Mouse (Mus musculus) midbrain, embryonic 15.5 days (tissue): ENCODE measurements at regions not wholly inside any gene's neighbourhood (a gene's known extent, or its start where the extent isn't known, plus 50 kb on each side); places are given as distances from the start of the nearest gene placed in this dataset.

ENCODE experiments used
- ATAC-seq: fragments of 200-750 bp; cut with Nextera tagmentation; replicated peaks from 2 replicates; pipeline ENCODE4 v1.8.0; 2017; ENCODE audit warnings: moderate TSS enrichment
- H3K27ac ChIP-seq: fragments of 300-500 bp; sonication (generic); 2 replicates; pipeline ENCODE4 v1.5.1; 2015; ENCODE audit warnings: mild to moderate bottlenecking, inconsistent platforms
- H3K27me3 ChIP-seq: fragments of 300-500 bp; sonication (generic); replicated peaks from 2 replicates; pipeline ENCODE4 v1.6.1; 2015; ENCODE audit warnings: inconsistent platforms
- H3K36me3 ChIP-seq: fragments of 300-500 bp; sonication (generic); replicated peaks from 2 replicates; pipeline ENCODE4 v1.6.1; 2015; ENCODE audit warnings: inconsistent platforms
- H3K4me1 ChIP-seq: fragments of 300-500 bp; sonication (generic); 2 replicates; pipeline ENCODE4 v1.6.1; 2015; ENCODE audit warnings: inconsistent platforms
- H3K4me2 ChIP-seq: fragments of 300-500 bp; sonication (generic); 2 replicates; pipeline ENCODE4 v1.6.1; 2015; ENCODE audit warnings: inconsistent platforms, mild to moderate bottlenecking, moderate library complexity
- H3K4me3 ChIP-seq: fragments of 300-500 bp; sonication (generic); 2 replicates; pipeline ENCODE4 v1.5.1; 2015; ENCODE audit warnings: mild to moderate bottlenecking, inconsistent platforms
- H3K9ac ChIP-seq: fragments of 300-500 bp; sonication (generic); 2 replicates; pipeline ENCODE4 v1.6.1; 2015; ENCODE audit warnings: mild to moderate bottlenecking, inconsistent platforms
- H3K9me3 ChIP-seq: fragments of 300-500 bp; sonication (generic); 2 replicates; pipeline ENCODE4 v1.6.1; 2016; ENCODE audit warnings: inconsistent platforms
- WGBS: fragments of 180-500 bp; shearing (Covaris S2); methylation state at CpG from one replicate; pipeline ENCODE4 v1.1.7; 2015; ENCODE audit warnings: mixed read lengths; 5-methylcytosine and 5-hydroxymethylcytosine counted together

GRCm38 (mm10) chr8:44817532-44818157 lies 117.6 kb upstream of the Fat1 start:
- WGBS, result 75% methylated on average over 13 of the region's 13 CpGs
- ATAC-seq, result no peak
- H3K9ac ChIP-seq, result no peak overlapping the region
- H3K4me2 ChIP-seq, result no peak overlapping the region
- H3K27me3 ChIP-seq, result no peaks in the 10 kb centered on the region
- H3K27ac ChIP-seq, result no peak overlapping the region
- H3K4me3 ChIP-seq, result no peak overlapping the region
- no peaks in the 10 kb centered on the region for H3K36me3 ChIP-seq
- no peaks in the 10 kb centered on the region for H3K9me3 ChIP-seq
- no peaks in the 10 kb centered on the region for H3K4me1 ChIP-seq

- peaks cover 6% of the 10 kb centered on the region; the same call in 1 of the 2 replicates for H3K9me3 ChIP-seq
- WGBS, result 91% methylated on average over 3 of the region's 3 CpGs
- no peaks in the 10 kb centered on the region for H3K36me3 ChIP-seq
- ATAC-seq, result no peak
- H3K4me3 ChIP-seq, result no peak overlapping the region
- no peaks in the 10 kb centered on the region for H3K27me3 ChIP-seq
- no peak overlapping the region for H3K27ac ChIP-seq
- no peak overlapping the region for H3K4me2 ChIP-seq
- H3K9ac ChIP-seq, result no peak overlapping the region
- H3K4me1 ChIP-seq, result no peaks in the 10 kb centered on the region
These were observed 116.0 kb upstream of the Fat1 start for GRCm38 (mm10) chr8:44819270-44819669.

GRCm38 (mm10) chr8:44819691-44820090 lies 115.6 kb upstream of the Fat1 start:
- no peak for ATAC-seq
- Histone ChIP-seq H3K27ac (no peak overlapping the region), H3K4me3 (no peak overlapping the region), H3K27me3 (no peaks in the 10 kb centered on the region), H3K9me3 (peaks cover 6% of the 10 kb centered on the region; the same call in 1 of the 2 replicates), H3K9ac (no peak overlapping the region), H3K36me3 (no peaks in the 10 kb centered on the region), H3K4me2 (no peak overlapping the region), H3K4me1 (no peaks in the 10 kb centered on the region)
- WGBS, result 90% methylated on average over 7 of the region's 7 CpGs

GRCm38 (mm10) chr8:44825183-44825757 lies 110.0 kb upstream of the Fat1 start:
- H3K9ac ChIP-seq, result no peak overlapping the region
- H3K9me3 ChIP-seq, result peaks cover 6% of the 10 kb centered on the region; the same call in 1 of the 2 replicates
- H3K27me3 ChIP-seq, result no peaks in the 10 kb centered on the region
- WGBS, result 93% methylated on average over 6 of the region's 6 CpGs
- H3K4me2 ChIP-seq, result no peak overlapping the region
- no peak overlapping the region for H3K4me3 ChIP-seq
- no peaks in the 10 kb centered on the region for H3K36me3 ChIP-seq
- no peak for ATAC-seq
- H3K4me1 ChIP-seq, result peaks cover 9% of the 10 kb centered on the region
- H3K27ac ChIP-seq, result no peak overlapping the region

- peak; percentile 92 for ATAC-seq
- WGBS, result 11% methylated on average over 13 of the region's 13 CpGs
These were observed 108.3 kb upstream of the Fat1 start for GRCm38 (mm10) chr8:44826936-44827335.

GRCm38 (mm10) chr8:44828026-44828425 lies 107.2 kb upstream of the Fat1 start:
- peaks cover 9% of the 10 kb centered on the region for H3K4me1 ChIP-seq
- H3K27me3 ChIP-seq, result no peaks in the 10 kb centered on the region
- H3K4me3 ChIP-seq, result no peak overlapping the region
- H3K36me3 ChIP-seq, result no peaks in the 10 kb centered on the region
- H3K4me2 ChIP-seq, result no peak overlapping the region
- no peak overlapping the region for H3K9ac ChIP-seq
- no peak for ATAC-seq
- 88% methylated on average over 3 of the region's 3 CpGs for WGBS
- H3K9me3 ChIP-seq, result peaks cover 6% of the 10 kb centered on the region; the same call in 1 of the 2 replicates
- no peak overlapping the region for H3K27ac ChIP-seq

More at GRCm38 (mm10) chr8:44826936-44827335, 108.3 kb upstream of the Fat1 start:
- H3K9ac ChIP-seq, result no peak overlapping the region
- H3K4me2 ChIP-seq, result peak overlapping the region; percentile 43
- peak overlapping the region; percentile 6; the same call in 1 of the 2 replicates for H3K4me3 ChIP-seq
- H3K36me3 ChIP-seq, result no peaks in the 10 kb centered on the region
- peaks cover 9% of the 10 kb centered on the region for H3K4me1 ChIP-seq
- no peaks in the 10 kb centered on the region for H3K27me3 ChIP-seq
- no peak overlapping the region for H3K27ac ChIP-seq
- peaks cover 6% of the 10 kb centered on the region; the same call in 1 of the 2 replicates for H3K9me3 ChIP-seq

- no peaks in the 10 kb centered on the region for H3K9me3 ChIP-seq
- H3K4me1 ChIP-seq, result peaks cover 6% of the 10 kb centered on the region; the same call in 1 of the 2 replicates
- no peak overlapping the region for H3K9ac ChIP-seq
- WGBS, result 72% methylated on average over 8 of the region's 8 CpGs
- no peak for ATAC-seq
- H3K27me3 ChIP-seq, result no peaks in the 10 kb centered on the region
- no peak overlapping the region for H3K27ac ChIP-seq
- no peak overlapping the region for H3K4me3 ChIP-seq
- H3K36me3 ChIP-seq, result no peaks in the 10 kb centered on the region
- H3K4me2 ChIP-seq, result no peak overlapping the region
These were observed 96.8 kb upstream of the Fat1 start for GRCm38 (mm10) chr8:44838431-44838830.

- Histone ChIP-seq H3K4me1 (peaks cover 6% of the 10 kb centered on the region; the same call in 1 of the 2 replicates), H3K9ac (no peak overlapping the region), H3K27me3 (no peaks in the 10 kb centered on the region), H3K36me3 (no peaks in the 10 kb centered on the region), H3K27ac (no peak overlapping the region), H3K4me2 (no peak overlapping the region), H3K4me3 (no peak overlapping the region), H3K9me3 (no peaks in the 10 kb centered on the region)
- no peak for ATAC-seq
- 71% methylated on average over 13 of the region's 13 CpGs for WGBS
These were observed 95.6 kb upstream of the Fat1 start for GRCm38 (mm10) chr8:44839504-44840209.

GRCm38 (mm10) chr8:44840646-44841045 lies 94.6 kb upstream of the Fat1 start:
- Histone ChIP-seq H3K4me1 (peaks cover 6% of the 10 kb centered on the region; the same call in 1 of the 2 replicates), H3K4me3 (no peak overlapping the region), H3K9me3 (no peaks in the 10 kb centered on the region), H3K27ac (no peak overlapping the region), H3K4me2 (no peak overlapping the region), H3K27me3 (no peaks in the 10 kb centered on the region), H3K9ac (no peak overlapping the region), H3K36me3 (no peaks in the 10 kb centered on the region)
- ATAC-seq, result no peak
- 38% methylated on average over 3 of the region's 3 CpGs for WGBS

GRCm38 (mm10) chr8:44844362-44844761 lies 90.9 kb upstream of the Fat1 start:
- Histone ChIP-seq H3K4me1 (peaks cover 3% of the 10 kb centered on the region; the same call in 1 of the 2 replicates), H3K27ac (no peak overlapping the region), H3K36me3 (no peaks in the 10 kb centered on the region), H3K4me2 (no peak overlapping the region), H3K9me3 (no peaks in the 10 kb centered on the region), H3K9ac (no peak overlapping the region), H3K27me3 (no peaks in the 10 kb centered on the region), H3K4me3 (no peak overlapping the region)
- ATAC-seq, result no peak
- WGBS, result 100% methylated on average over 1 of the region's 1 CpGs

GRCm38 (mm10) chr8:44852223-44852622 lies 83.0 kb upstream of the Fat1 start:
- H3K9ac ChIP-seq, result no peak overlapping the region
- no peak overlapping the region for H3K4me3 ChIP-seq
- H3K36me3 ChIP-seq, result no peaks in the 10 kb centered on the region
- no peaks in the 10 kb centered on the region for H3K9me3 ChIP-seq
- H3K27me3 ChIP-seq, result no peaks in the 10 kb centered on the region
- no peak for ATAC-seq
- no peaks in the 10 kb centered on the region for H3K4me1 ChIP-seq
- H3K27ac ChIP-seq, result no peak overlapping the region
- H3K4me2 ChIP-seq, result no peak overlapping the region
- WGBS, result 81% methylated on average over 4 of the region's 4 CpGs

- 87% methylated on average over 4 of the region's 4 CpGs for WGBS
- Histone ChIP-seq H3K27me3 (no peaks in the 10 kb centered on the region), H3K9me3 (no peaks in the 10 kb centered on the region), H3K4me1 (no peaks in the 10 kb centered on the region), H3K4me3 (no peak overlapping the region), H3K36me3 (no peaks in the 10 kb centered on the region), H3K9ac (no peak overlapping the region), H3K27ac (no peak overlapping the region), H3K4me2 (no peak overlapping the region)
- no peak for ATAC-seq
These were observed 80.1 kb upstream of the Fat1 start for GRCm38 (mm10) chr8:44855115-44855514.
